Mouse (Mus musculus) 3T3-L1 (cell line): ENCODE measurements at regions not wholly inside any gene's neighbourhood (a gene's known extent, or its start where the extent isn't known, plus 50 kb on each side); places are given as distances from the start of the nearest gene placed in this dataset.

Source experiments
- DNase-seq: peaks from one replicate; pipeline ENCODE4 v3.0.0-alpha.2; 2015; ENCODE audit warnings: low read depth, low spot score

DNA sequence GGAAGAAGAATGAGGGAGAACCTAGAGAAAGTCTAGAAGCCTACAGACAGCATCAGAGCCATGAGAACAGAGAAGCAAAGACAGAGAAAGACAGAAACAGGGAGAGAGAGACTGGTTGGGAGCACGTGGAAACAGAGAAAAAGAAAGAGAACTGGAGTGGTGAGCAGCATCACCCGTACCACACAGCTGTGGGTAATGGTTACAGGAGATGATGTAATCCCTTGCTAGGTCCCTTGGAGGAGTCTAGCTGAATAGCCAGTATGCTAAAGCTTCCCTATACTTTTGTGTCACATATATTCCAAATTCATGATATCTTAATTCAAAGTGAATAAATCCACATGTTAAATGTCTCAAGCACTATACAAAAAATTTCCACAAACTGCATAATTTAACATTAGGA, 284.0 kb downstream of the 4930544G11Rik start:
- no peak for DNase-seq

DNA sequence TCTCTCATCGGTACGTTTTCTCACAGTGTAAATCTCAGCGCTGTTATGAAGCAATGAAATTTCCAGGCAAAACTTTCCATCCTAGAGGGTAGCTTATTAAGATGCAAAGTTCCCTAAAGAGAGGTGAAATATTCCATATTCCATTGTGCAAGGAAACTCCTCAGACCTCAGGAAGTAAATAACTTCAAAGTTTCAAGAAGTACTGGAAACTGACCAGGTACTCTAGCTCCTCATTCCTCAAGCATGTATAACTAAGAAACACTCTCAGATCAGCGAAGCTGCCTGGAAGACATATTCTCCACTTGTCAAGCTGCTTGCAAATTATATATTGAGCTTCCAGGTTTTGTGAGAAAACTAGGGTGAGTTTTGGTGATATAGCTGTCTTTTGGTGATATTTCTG, 279.8 kb upstream of the Mad2l1 start:
- no peak for DNase-seq

DNA sequence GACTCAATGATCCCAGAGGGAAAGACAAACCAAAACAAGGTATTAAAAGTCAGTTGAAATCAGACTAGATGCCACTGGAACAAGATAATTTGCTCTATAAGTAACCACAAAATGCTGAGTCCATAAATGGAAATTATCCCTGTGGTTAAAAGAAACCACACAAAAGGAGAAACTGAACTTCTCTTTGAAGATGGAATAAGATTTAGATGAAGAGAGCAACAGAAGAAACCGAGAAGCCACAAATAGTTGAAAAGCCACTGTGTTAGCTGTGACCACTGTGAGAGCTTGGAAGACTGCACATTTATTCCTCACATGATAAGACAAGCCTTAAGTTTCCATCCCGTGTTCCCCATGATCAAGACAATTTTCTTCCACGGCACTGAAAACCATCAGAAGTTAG, 271.8 kb upstream of the Mad2l1 start:
- DNase-seq, result no peak

DNA sequence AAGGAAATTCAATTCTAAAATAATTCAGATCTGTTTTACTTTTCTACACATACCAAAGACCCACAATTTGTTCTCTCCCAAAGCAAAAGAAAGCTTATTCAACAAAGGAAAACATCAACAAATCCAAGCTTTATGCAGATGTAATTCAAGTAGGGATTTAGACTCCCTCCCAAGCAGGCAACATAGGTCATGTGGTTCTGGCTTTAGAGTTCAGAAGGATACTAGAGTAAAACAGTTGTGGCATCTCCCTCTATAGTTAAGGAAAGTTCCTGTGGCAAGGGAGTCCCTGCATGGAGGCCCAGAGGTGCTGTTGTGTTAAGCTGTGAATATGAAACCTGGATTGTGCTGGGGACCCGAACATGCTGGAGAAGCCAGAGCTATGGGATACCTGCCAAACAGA, 271.3 kb upstream of the Mad2l1 start:
- no peak for DNase-seq

DNA sequence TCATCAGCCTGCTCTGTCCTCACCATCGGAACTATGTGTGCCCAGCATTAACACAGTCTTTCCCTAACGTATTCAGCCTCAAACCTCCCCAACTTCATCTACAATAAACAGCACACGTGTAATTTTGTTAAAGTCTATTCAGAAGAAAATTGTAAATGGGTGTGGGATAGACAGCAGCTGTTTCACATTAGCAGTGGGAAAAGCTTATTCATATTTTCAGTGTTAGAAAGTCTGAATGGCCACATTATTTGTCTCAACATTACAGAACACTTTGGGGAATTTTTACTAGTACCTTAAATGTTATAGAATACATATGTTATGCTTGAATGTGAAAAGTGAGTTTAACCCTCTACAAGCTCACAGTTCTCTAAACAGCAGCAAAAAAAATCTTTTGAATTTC, 266.8 kb upstream of the Mad2l1 start:
- no peak for DNase-seq

DNA sequence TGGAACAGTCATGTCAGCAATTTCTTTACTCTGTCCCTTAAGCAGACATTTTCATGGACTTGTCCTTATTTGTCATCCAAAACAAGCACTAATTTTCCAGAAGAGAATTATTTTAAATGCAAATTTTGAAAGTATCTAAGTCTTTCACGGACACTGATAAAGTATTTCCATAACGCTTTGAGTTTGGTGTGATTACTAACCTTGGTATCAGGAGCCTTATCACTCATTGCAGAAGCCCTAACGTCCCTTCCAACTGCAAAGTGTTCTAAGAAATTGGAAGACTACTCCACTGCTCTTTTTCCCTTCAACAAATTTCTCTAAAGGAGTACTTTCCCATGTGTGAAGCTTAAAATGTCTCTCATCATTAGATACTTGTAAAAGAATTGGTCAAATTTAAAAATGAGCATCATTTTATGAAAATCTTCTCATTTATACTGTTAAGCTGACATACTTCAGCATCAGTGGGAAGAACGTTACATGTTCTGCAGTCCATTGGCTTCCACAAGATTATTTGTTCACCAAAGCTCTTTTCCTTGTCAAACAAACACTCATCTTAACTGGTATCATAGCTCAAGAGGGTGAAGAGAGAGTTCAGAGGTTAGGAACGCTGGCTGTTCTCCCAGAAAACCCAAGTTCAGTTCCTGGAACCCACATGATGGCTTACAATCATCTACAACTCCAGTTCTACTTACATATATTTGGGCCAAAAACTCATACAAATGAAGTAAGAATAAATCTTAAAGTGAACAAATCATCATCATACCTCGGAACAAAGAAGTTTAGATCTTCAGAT, 263.6 kb upstream of the Mad2l1 start:
- DNase-seq, result no peak

DNA sequence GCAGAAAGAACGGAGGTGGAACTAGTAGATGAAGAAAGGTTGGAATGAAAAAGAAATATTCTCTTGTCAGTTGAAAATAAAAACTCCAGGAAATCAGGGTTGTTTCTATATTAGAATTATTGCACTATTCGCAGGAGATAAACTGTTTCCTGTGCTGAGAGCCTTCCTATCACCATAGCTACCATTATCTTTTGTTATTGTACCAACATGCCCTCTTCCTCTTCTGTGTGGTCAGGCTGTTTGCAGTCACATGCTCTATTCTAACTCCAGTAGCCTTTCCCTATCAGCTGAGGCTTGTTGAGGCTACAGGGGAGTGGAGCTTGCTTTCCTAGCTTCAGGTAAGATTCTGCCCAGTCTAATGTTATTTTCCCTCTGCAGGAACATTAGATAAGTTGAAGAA, 263.0 kb upstream of the Mad2l1 start:
- no peak for DNase-seq

DNA sequence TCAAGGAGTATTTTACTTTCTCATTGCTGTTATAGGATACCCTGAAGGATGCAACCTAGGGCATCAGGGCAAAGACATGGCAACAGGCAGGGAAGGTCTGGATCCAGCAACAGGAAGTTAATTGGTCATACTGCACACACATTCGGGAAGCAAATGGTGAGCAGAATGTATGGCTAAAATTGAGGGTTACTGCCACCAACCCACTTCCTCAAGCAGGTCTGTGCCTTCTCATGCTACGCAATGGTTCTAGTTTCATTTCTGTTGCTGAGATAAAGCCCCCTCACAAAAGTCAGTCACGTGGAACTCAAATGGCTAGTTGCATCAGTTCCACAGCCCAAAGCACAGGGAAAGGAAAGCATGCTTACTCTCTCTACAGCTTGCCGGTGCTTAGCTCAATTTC, 260.5 kb upstream of the Mad2l1 start:
- DNase-seq, result no peak

DNA sequence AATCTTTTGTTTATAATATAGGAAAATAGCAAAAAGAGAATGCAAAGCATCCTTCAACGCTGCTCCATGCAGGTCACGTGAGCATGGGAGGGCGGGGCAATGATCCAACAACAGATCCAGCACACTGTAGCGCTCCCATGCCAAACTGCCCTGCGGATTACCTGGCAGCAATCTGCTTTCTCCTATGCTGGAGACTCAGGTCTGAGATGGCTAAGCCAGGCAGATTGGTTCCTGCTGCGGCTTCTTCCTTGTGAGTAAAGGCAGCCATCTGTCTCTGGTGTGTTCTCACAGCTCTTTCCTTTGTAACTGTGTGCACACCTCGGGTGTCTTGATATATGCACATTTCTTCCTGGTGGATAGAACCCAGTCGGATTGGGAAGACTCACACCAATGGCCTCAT, 254.5 kb upstream of the Mad2l1 start:
- no peak for DNase-seq

DNA sequence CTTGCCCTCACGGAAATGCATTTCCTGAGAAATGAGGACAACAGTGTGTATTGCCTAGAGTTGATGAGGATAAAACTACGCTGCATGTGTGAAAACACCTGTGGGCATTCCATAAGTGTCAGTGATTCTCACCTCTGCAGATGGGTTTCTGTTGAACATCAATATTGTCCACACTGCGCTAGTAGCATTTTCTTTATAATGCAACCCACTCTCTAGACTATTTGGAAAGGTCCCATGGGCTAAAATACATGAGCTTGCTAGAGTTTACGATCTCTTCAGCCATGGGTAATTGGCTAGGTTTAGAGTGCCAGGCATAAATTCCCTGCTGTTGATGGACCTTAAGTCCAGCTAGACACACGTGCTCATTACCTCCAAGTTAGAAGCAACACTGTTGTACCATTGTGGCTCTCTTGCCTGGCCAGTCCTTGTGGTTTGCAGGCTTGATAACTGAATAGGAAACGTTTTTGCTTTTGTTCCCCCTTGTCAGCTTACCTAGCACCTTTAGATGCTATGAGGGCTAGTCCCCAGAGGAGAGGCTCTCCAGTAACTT, 252.5 kb upstream of the Mad2l1 start:
- no peak for DNase-seq

DNA sequence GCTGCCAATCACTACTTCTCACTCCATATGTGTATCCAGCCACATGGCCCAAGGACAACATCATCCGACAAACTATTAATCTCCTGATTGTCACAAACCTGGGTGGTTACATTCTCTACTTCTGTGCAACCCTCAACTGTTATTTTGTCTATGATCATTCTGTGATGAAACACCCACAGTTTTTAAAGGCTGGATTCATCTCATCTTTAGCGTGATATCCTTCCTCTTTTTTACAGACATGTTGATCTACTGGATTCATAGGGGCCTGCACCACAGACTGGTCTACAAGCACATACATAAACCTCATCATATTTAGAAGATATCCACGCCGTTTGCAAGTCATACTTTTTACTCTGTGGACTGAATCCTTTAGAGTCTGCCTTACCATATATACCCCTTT, 251.7 kb upstream of the Mad2l1 start:
- no peak for DNase-seq

DNA sequence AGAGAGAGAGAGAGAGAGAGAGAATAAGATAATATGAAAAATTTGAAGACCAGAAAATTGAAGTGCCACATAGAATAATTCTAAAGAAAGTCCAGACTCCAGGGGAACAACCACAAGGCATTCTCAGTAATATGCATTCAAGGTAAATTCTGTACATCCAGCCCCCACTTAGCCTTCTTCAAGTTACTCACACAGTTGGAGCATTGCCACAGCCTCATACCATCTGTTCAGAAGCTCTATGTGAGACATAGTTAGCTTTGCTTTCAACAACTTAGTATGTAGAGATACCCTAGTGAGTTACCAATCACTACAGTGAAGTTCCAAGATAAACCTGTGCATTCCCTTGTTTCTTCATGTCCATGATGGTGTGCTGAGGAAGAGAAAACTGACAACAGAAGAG, 247.6 kb upstream of the Mad2l1 start:
- DNase-seq, result no peak

DNA sequence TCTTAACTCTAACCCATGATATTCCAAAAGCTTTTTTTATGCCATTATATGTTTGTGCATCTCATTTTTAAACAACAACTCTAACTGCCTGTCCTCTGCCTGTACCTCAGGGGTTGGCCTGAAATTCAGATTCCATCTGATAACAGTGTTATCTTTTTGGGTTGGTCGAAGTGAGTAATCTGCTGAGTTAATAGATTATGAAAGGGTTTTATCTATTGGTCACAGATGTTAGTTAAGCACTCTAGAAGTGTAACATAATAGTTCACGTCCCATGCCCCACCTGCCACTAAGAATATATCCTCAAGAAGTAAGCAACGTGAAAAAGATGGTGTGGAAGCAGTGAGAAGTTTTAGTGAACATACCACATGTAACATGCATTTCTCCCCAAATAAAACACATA, 246.0 kb upstream of the Mad2l1 start:
- no peak for DNase-seq

DNA sequence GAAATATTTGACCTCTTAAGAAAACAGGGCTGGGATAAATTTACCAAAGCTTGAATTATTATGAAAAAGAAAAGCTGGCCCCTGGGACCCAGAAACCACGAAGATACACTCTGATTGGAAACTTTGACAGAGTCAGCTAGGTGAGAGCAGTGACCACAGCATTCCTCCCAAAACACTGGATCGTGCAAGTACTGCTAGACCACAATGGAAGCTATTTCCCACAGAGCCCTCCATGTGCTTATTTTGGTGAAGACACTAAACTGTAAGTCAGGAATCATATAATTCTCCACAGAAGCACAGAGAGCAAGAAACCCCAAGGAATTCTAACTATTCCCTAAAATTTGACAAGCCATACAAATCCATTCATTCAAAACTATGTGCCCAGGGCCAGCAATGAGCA, 243.6 kb upstream of the Mad2l1 start:
- DNase-seq, result no peak

DNA sequence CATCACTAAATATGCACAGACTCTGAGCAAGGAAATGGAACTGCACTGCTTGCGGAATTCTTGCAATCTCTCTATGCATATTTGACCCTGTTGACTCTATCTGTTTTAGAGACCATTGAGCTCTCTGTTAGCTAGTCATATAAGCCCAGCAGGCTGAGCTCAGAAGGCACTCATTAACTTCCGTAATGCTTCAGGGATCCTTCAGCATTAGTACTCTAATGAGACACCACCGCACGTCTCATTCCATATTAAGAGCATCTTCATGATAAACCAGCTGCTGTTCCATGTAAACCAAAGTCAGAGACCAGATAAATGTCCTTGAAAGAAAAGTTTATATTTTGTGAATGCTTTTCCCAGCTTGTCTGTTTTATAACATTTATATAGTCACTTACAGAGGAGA, 237.1 kb upstream of the Mad2l1 start:
- DNase-seq, result no peak

DNA sequence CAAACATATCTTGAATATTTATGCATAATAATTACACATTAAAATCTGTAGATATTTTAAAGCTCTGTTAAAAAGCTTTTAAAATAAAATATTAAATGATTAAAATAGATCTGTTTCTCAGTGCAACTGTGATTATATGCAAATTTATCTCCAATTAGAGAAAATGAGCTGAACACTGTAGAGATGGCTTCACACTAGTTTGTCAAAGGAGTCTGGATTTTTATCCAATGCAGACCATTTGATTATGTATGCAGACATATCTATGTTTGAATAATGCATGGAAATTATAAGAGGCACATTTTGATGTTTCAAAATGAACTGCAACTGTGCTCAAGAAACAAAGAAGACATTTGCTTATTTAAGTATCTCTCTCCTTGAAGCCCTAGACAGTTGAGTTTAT, 235.0 kb upstream of the Mad2l1 start:
- no peak for DNase-seq

DNA sequence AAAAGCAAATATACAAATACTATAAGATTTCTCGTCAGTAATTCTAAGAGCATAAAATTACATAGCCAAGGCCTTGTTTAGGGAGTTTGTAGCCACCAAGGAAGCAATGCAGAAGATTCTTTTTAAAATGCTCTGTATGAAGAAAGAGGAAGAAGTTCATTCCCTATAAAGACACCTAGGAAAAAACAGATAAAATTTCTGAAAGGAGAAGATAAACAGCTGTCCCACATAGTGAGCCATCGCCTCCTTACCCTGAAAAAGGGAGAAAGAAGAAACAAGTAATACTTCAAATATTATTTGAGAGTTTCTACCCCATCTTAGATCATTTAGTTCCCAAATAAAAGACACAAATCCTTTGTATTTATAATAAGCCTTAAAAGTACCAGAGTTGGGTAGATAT, 190.3 kb upstream of the Mad2l1 start:
- DNase-seq, result no peak

DNA sequence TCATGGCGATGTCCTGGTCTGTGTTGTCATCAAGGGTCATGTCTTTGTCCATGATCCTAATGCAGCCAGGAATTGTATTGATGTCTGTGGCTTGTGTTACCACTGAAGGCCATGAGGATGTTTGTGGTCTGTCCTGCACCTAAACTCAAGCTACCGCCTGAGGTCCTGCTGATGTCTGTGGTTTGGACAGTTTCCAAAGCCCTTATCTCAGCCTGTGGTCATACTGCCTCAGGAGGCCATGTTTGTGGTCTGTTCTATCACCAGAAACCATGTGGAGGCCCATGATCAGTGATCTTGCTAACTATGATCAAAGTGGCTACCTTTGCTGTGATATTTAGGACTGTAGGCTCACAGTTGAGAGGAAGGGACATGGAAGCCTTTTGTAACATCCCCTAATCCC, 187.8 kb upstream of the Mad2l1 start:
- peak; percentile 4 for DNase-seq

DNA sequence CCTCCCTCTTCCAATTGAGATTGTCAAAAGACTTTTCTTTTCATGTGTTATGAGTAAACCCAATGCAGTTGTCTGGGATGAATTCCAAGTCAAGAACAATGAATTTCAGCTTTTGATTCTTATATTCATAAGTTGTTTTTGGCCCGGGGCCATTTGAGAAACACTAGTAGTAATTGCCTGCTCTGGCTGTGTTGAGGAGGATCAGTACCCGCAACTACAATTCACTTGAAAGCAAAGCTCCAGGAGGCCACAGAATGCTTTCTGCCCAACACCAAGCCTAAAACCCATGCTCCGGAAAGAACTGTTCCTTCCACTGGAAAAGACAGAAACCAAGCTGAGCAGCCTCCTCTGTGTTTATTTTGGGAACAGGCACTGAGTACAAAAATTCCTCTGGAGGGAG, 174.1 kb upstream of the Mad2l1 start:
- DNase-seq, result peak; percentile 2

DNA sequence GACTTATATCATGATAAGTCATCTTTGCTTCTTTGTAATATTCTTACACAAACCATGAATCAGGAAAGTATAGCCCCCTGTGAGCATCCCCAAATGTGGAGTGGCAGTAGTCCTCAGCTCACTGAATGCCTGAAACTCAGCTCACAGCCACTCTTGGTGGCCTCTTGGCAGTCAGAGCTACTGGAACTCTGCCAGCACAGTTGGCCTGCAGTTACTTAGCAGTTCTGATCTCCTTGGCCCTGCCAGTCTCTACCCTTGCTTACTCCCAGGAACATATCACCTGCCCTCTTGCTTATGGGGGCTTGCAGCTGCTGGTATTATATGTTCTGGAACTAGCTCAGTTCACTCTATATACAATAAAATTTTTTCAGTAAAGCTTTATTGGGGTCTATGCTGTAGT, 167.9 kb upstream of the Mad2l1 start:
- DNase-seq, result no peak

DNA sequence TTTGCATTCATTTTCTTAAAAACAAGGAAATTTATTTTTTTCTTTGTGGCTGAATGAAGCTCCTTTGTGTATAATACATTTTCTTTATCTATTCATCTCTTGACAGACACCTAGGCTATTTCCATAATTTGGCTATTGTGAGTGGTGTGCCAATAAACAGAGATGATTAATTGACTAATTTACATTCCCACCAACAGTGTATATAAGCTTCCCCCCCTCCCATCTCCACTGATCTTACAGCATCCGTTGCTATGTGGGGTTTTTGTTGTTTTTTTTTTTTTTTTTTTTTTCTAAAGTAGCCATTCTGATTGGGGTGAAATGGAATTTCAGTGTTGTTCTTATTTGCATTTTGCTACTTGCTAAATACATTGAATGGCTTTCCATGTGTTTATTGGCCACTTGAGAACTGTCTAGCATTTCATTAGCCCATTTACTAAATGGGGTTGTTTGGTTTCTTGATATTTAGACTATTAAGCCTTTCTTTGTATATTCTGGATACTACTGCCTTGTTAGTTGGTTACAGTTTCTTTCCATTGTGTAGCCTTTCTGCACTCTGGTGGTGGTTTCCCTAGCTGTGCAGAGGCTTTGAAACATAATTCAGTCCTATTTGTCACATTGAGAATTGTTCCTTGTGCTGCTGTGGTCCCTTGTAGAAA, 153.8 kb upstream of the Mad2l1 start:
- DNase-seq, result no peak

DNA sequence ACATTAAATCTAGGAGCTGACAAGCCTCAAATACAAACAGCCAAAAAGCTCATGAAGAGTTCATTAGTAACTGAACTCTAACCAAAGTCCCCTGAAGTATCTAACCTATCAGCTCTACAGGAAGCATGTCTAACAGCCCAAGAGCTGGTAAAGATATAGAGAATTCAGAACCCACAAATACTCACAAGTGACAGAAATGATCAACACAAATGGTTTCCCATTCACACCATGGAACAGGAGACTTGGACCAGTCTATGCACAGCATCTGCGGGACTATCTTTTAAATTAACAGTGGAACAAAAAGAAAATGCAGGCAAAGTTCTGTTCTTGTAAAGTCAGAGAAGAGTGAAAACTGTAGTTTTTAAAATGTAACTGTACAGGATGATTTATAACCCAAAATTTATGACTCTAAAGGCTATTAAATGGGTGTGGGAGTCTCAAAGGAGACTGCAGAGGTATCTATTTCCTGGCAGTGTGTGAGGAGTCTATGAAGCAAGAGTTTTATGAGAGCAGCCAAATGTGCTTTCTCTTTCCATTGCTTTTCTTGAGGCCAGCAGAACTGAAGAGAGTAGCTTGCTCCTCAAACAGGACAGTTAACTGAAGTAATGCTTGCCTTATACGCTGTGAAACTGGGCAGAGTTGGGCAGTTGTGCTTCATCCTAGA, 152.7 kb upstream of the Mad2l1 start:
- DNase-seq, result no peak

DNA sequence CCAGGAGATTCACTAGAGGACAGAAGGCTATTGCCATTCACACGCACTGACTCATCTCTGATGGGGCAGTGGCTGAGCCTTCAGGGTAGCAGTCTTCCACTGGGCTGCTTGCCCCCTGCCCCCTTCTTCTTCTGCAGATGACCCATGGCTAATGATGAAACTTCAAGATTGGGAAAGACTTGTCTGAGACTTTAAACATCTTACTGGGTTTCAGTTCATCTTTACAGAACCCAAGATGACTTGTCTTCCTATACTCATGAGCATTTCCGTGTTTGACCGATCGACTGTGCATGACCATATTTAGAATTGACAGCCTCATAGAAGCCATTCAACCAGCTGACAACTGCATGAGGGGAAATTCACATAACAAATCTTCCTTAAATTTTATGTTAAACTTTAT, 140.0 kb upstream of the Mad2l1 start:
- no peak for DNase-seq
